Mouse (Mus musculus) brain, embryonic 14.5 days (tissue): ENCODE measurements at regions not wholly inside any gene's neighbourhood (a gene's known extent, or its start where the extent isn't known, plus 50 kb on each side); places are given as distances from the start of the nearest gene placed in this dataset.

Experiments
- CTCF ChIP-seq: fragments of 200-500 bp; IDR thresholded peaks from 2 replicates; pipeline ENCODE4 v1.5.1; 2012; ENCODE audit warnings: inconsistent platforms, mild to moderate bottlenecking, moderate library complexity, borderline replicate concordance; ENCODE audit not compliant: insufficient read depth, insufficient read length; ENCODE audit errors: extremely low read depth
- POLR2A ChIP-seq: fragments of 200-500 bp; IDR thresholded peaks from 2 replicates; pipeline ENCODE4 v1.6.1; 2012; ENCODE audit warnings: mild to moderate bottlenecking, inconsistent platforms, borderline replicate concordance; ENCODE audit not compliant: poor library complexity, insufficient read depth, insufficient read length, severe bottlenecking; ENCODE audit errors: extremely low read depth

- no peak for TF ChIP-seq CTCF
- no peak for TF ChIP-seq POLR2A
Measured at GRCm38 (mm10) chr13:46357037-46357436, 61.2 kb upstream of the Rbm24 start.
